ENCODE assay signal across 50 mouse cellular contexts in the genomic region with DNA sequence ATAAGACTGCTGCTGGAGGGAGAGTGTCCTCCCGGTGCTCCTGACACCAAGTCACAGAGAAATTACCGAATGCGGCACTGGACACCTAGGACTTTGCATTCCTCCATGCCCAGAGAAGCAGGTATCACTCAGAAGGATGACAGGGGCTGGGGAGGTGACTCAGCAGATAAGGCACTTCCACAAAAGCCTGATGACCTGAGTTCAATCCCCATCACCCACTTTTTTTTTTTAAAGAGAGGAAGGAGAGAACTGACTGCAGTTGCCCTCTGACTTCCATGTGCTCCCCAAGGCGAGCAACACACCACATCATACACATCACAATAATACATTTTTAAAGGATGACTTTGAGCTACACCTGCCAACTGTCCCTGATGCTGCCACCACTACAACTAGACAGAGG. TPM values are rescaled to one million over a fixed set of nuclear protein-coding genes. Genes with fewer than 3 reads are reported as not detected.
"Had no signal": no experiment of that assay in that cellular context is flagged by ENCODE, and none has a peak within 500 bp of the region (broad histone marks: within the 10 kb centered on the region; RNA-seq: fewer than 3 reads in every experiment).

No protein-coding gene starts in this region.

- ATAC-seq: hindbrain, embryonic 16.5 days; hindbrain, postnatal 0 days; inflammation-experienced regulatory T-cells, adult 6 months; intestine, embryonic 15.5 days; intestine, embryonic 16.5 days; intestine, postnatal 0 days had no signal

- DNase-seq: heart, postnatal 10 days; heart, postnatal 14 days; heart, postnatal 36 days; heart, postnatal 4 days; kidney, adult 11 months; kidney, adult 18-20 months; kidney, adult 2 months; kidney, adult 8-10 months; kidney, adult 9 months; kidney, postnatal 10 days; kidney, postnatal 14 days; kidney, postnatal 25 days; kidney, postnatal 36 days; kidney, postnatal 4 days; layer of hippocampus, adult 9-11 months; layer of hippocampus, postnatal 36 days had no signal

- H3K27ac ChIP-seq: heart, embryonic 13.5 days; heart, embryonic 15.5 days; hindbrain, embryonic 10.5 days; hindbrain, embryonic 12.5 days; hindbrain, embryonic 13.5 days; hindbrain, embryonic 14.5 days; hindbrain, embryonic 15.5 days; hindbrain, postnatal 0 days; intestine, embryonic 15.5 days; kidney, embryonic 15.5 days; kidney, postnatal 0 days; layer of hippocampus, adult 2 months; left cerebral cortex, adult 2 months had no signal

- H3K9ac ChIP-seq: heart, embryonic 12.5 days; heart, embryonic 13.5 days; heart, embryonic 15.5 days; hindbrain, embryonic 12.5 days; hindbrain, embryonic 13.5 days; hindbrain, embryonic 14.5 days; hindbrain, embryonic 15.5 days; intestine, embryonic 15.5 days; kidney, embryonic 15.5 days had no signal

- H3K4me3 ChIP-seq: heart, embryonic 12.5 days; heart, embryonic 13.5 days; heart, embryonic 15.5 days; hindbrain, embryonic 10.5 days; hindbrain, embryonic 12.5 days; hindbrain, embryonic 13.5 days; hindbrain, embryonic 15.5 days; intestine, embryonic 15.5 days; kidney, embryonic 15.5 days; layer of hippocampus, adult 2 months; left cerebral cortex, adult 2 months had no signal

- H3K36me3 ChIP-seq: heart, embryonic 12.5 days; heart, embryonic 13.5 days; heart, embryonic 15.5 days; hindbrain, embryonic 10.5 days; hindbrain, embryonic 12.5 days; hindbrain, embryonic 15.5 days; intestine, embryonic 15.5 days; kidney, embryonic 15.5 days had no signal

- H3K9me3 ChIP-seq: heart, embryonic 13.5 days; heart, embryonic 15.5 days; hindbrain, embryonic 10.5 days; hindbrain, embryonic 12.5 days; hindbrain, embryonic 13.5 days; hindbrain, embryonic 15.5 days; intestine, embryonic 15.5 days; kidney, embryonic 15.5 days had no signal

- H3K4me1 ChIP-seq: heart, embryonic 12.5 days; hindbrain, embryonic 10.5 days; hindbrain, embryonic 12.5 days; hindbrain, embryonic 13.5 days; hindbrain, embryonic 15.5 days; intestine, embryonic 15.5 days; kidney, embryonic 15.5 days had no signal

- H3K27me3 ChIP-seq: heart, embryonic 12.5 days; heart, embryonic 13.5 days; heart, embryonic 15.5 days; hindbrain, embryonic 12.5 days; hindbrain, embryonic 13.5 days; hindbrain, embryonic 15.5 days; intestine, embryonic 15.5 days; kidney, embryonic 15.5 days had no signal

RNA-seq across cellular contexts. Expression of a gene that starts 32.7 kb away (rescaled TPM):
- total RNA-seq: heart, postnatal 10 days; heart, postnatal 14 days; heart, postnatal 25 days; heart, postnatal 36 days; heart, postnatal 4 days; hematopoietic stem cell, adult 5-6 weeks; hindbrain, postnatal 0 days; layer of hippocampus, adult 18-20 months; layer of hippocampus, adult 2 months; layer of hippocampus, adult 8-10 months; layer of hippocampus, postnatal 10 days; layer of hippocampus, postnatal 14 days; layer of hippocampus, postnatal 25 days; layer of hippocampus, postnatal 36 days; left cerebral cortex, adult 18-20 months; left cerebral cortex, adult 2 months had no signal
- polyA plus RNA-seq: heart, embryonic 11.5 days; heart, embryonic 12.5 days; heart, embryonic 13.5 days; heart, embryonic 14.5 days; heart, embryonic 15.5 days; heart, embryonic 16.5 days; heart, postnatal 0 days; hindbrain, embryonic 10.5 days; hindbrain, embryonic 11.5 days; hindbrain, embryonic 12.5 days; hindbrain, embryonic 13.5 days; hindbrain, embryonic 14.5 days; hindbrain, embryonic 15.5 days; hindbrain, embryonic 16.5 days; hindbrain, postnatal 0 days; inflammation-experienced regulatory T-cells, adult 6 months; intestine, embryonic 14.5 days; intestine, embryonic 15.5 days; intestine, embryonic 16.5 days; intestine, postnatal 0 days; kidney, adult 2 months; kidney, embryonic 14.5 days; kidney, embryonic 15.5 days; kidney, embryonic 16.5 days; kidney, postnatal 0 days had no signal

RNA-seq across cellular contexts. Expression of a gene that starts 44.3 kb away (rescaled TPM):
- total RNA-seq: heart, postnatal 10 days; heart, postnatal 14 days; heart, postnatal 25 days; heart, postnatal 36 days; heart, postnatal 4 days; hematopoietic stem cell, adult 5-6 weeks; hindbrain, postnatal 0 days; layer of hippocampus, adult 18-20 months; layer of hippocampus, postnatal 10 days; layer of hippocampus, postnatal 25 days; layer of hippocampus, postnatal 36 days; left cerebral cortex, adult 2 months had no signal
- polyA plus RNA-seq: heart, embryonic 11.5 days; heart, embryonic 12.5 days; heart, embryonic 13.5 days; heart, embryonic 14.5 days; heart, embryonic 15.5 days; heart, postnatal 0 days; hindbrain, embryonic 10.5 days; hindbrain, embryonic 11.5 days; hindbrain, embryonic 12.5 days; hindbrain, embryonic 13.5 days; hindbrain, embryonic 14.5 days; hindbrain, embryonic 15.5 days; hindbrain, embryonic 16.5 days; hindbrain, postnatal 0 days; inflammation-experienced regulatory T-cells, adult 6 months; kidney, adult 2 months; kidney, embryonic 14.5 days; kidney, embryonic 15.5 days; kidney, postnatal 0 days had no signal
